Mouse (Mus musculus) heart, postnatal 0 days (tissue): ENCODE results near the gene Fuca1.

ENCODE experiments used
- CTCF ChIP-seq: IDR thresholded peaks from 2 replicates; pipeline ENCODE4 v1.5.1; 2016; ENCODE audit warnings: antibody characterized with exemption, control low read depth, low read depth
- EP300 ChIP-seq: IDR thresholded peaks from 2 replicates; pipeline ENCODE4 v1.6.1; 2016; ENCODE audit warnings: antibody characterized with exemption, low read depth

DNA sequence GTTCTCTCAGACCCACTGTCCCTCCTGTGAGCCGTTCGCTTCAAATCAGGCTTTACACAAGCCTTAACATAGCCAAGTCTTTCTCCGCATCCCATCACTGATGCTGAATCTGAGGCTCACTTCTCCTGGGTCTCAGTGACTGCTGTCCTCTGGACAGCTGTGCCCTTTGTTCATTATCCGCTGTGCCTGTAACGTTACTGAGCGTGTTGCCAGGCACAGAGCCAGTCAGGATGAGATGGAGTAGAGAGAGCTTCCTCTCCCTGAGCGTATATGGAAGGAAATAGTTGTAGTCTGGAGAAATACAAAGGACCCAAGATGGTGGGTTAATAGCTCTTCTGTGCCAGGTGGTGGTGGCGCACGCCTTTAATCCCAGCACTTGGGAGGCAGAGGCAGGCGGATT, 28.9 kb downstream of the Fuca1 start:
- no peak for TF ChIP-seq EP300
- no peak for TF ChIP-seq CTCF
